Mouse (Mus musculus) urinary bladder, postnatal 10 days (tissue): ENCODE measurements around the gene Rnf215.
"Not testable (repeated sequence)": the region's sequence is repeated elsewhere in the genome, so short reads cannot be mapped to it uniquely, and the experiment has no call there.

Experiments
- DNase-seq: peaks from one replicate; pipeline ENCODE4 v3.0.0; 2022; ENCODE audit warnings: low spot score

Gene Rnf215

GRCm38 (mm10) chr11:4134986-4135935, at the start of gene Rnf215:
TSS of gene Rnf215 (plus strand) at chr11:4135202.
- peak; percentile 73 for DNase-seq

GRCm38 (mm10) chr11:4086246-4086645, 48.8 kb upstream of the Rnf215 start:
- DNase-seq = no peak

DNA sequence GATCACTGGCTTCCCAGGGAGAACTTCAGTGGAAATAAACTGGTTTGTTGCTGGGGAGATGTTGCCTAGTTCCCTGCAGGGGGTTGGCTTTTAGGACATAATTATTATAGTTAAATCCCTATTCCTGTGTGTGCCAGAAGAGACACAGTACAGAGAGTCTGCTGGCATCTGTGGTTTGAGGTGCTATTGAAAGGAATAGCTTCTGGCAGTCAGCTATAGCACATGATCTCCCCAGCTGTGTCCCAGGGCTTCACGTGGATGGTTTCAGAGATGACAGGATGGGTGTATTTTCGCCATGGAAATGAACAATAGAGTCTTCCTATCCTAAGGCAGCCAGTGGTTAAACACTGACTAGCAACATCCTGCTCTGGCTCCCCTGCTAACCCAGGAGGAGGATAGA, 47.7 kb upstream of the Rnf215 start:
- no peak for DNase-seq

GRCm38 (mm10) chr11:4093459-4094377, 41.3 kb upstream of the Rnf215 start:
- no peak for DNase-seq

GRCm38 (mm10) chr11:4094378-4095170, 40.4 kb upstream of the Rnf215 start:
- no peak for DNase-seq

DNA sequence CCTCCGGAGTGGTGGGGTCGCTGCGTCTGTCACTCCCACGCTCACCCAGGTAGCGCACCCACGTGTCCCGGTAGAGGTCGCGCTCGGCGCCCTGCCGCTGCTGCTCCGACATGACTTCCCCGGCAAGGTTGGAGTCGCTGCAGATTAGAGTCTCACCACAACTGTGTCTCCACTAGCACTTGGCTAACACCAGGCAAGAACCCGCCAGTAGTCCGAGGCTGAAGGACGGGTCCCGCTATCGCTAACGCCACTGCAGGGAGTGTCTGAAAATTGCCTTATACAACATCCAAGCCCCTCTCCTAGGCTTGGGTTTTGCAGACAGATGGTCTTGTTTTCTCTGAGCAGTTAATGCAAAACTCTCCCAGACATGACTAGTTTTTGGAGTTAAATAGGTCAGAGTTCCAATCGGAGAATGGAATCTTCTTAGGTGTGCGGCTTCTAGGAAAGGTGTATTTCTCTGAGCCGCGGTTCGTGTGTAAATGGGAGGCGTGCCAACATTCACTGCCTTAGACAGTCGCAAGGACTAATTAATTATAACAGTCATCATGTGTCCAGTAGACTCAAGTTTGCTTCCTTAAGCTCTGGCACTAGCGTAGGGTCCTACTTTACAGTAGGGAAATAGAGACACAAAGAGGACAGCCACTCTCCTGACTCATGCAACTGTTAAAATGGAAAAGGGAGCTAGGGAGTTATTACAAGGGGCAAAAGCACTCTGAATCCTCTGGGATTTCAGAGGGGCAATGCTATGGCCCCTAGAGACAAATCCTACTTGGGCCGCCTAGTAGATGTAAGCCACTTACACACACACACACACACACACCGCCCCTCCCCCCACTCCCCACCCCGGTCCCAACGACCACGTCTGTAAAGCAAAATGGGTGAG, 39.6 kb upstream of the Rnf215 start, which contains the start of gene Mtfp1:
Gene Mtfp1, minus strand, starts transcription at position 275 of the 883 bp plus-strand sequence.
- no peak for DNase-seq

- peak; percentile 87 for DNase-seq
Measured at GRCm38 (mm10) chr11:4096054-4096984, 38.7 kb upstream of the Rnf215 start.

DNA sequence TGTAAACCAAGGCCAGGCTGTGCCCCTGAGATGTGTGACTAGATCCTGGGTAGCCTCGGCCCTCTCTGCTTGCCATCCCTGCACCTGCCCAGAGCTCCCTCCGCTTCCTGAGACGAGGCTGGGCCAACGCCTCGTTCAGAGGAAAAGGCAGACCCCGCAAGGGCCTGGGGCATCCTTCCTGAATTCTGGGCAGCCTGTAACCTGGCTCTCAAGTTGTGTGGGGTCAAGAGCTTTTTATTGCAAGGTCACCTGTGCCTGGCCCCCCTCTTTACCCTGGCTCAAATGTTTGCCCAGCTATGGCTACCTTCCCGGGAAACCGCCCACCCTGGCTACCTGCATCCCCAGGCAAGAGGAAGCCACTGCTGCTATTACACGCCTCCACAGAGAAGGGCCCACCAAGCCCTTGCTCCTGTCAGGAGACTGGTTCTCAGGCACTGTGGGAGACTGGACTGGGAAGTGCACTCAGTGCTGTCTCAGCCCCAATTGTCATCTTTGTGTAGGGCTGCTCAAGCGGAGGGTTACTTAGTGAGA, 37.8 kb upstream of the Rnf215 start:
- no peak for DNase-seq

DNA sequence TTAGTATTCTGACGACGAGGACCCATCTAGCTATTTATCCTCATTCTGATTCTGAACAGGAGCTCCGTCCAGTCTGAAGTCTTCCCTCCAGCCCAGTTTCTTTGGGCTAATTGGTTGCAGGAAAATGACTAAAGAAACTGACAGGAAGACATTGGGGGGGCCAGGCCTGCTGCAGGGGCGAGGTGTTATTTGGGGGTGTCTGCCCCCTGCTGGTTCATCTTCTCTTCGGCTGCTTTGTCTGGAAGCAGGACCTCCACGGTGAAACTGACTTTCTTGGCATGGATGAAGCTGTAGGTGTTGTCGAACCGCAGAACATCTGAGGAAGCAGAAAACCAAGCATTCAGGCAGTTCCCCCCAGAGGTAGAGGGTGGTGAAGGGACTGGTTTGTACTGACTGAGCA, 36.9 kb upstream of the Rnf215 start:
- no peak for DNase-seq

DNA sequence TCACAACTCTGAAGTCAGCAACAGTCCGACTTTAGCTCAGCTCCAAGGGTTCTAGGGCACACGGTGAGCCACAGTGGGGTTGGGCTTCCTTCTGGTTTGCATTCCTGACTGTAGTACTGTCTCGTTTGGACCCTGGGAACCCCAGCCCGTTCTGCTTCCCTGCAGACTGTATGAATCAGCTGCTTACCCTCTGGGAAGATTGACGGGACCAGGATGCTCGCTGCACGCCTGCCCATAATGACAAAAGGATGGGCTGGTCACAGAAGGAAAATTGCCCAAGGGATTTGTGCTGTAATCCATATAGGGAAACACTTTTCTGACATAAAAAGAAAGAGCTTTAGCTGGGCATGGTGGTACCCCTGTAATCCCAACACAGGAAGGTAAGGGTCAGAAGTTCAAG, 36.2 kb upstream of the Rnf215 start:
- DNase-seq = no peak

DNA sequence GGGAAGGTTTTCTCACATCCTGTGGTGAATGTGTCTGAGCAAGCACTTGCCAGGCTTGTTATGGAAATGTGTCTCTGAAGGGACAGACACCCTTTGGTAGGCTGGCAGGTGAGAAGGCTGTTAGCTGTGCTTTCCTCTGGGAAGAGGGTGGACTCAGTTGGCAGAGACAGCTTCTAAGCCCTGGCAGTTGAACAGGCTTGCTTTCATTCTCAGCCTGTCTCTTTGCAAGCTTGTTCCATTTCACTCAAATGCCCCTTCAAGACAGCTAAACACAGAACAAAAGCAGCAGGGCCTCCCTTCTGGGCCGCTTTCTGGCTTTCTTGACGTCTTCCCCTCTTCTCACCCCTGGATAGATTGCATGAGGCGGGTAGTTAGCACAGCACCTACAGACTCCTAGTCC, 35.6 kb upstream of the Rnf215 start:
- no peak for DNase-seq

GRCm38 (mm10) chr11:4101851-4102250, 33.2 kb upstream of the Rnf215 start:
- DNase-seq = no peak

DNA sequence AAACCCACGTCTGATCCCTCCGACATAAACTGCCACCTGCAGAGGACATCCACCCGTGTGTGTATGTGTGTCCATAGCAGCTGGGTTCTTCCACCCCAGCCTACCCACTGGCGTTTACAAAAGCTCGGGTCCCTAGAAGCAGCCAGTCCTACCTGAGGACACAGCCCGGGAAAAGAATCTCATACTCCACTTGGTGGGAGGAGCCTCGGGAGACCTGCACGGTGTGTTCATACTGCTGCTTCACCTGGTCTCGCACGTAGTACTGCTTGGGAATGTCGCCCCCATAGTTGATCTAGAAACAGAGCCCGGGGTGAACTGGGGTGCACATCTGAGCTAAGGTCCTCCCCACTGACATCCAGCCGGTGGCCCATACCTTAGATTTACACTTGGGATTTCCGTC, 31.5 kb upstream of the Rnf215 start:
- DNase-seq = no peak

DNA sequence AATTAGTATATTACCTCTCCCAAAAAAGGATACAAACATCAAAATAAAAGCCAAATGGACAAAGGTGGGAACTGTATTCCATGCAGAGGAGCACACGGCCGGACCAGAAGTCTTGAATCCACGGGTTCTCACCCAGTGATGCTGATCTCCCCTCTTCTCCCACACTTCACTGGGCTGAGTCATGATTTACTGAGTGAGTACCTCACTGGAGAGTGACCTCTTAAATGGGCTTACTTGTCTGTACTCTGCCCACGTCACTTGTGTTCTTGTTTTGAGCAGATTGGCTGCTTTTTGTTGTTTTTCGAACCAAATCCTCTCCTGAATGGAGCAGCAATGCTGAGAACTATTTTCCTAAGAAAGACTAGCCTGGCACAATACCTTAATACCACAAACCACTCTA, 30.0 kb upstream of the Rnf215 start:
- no peak for DNase-seq

DNA sequence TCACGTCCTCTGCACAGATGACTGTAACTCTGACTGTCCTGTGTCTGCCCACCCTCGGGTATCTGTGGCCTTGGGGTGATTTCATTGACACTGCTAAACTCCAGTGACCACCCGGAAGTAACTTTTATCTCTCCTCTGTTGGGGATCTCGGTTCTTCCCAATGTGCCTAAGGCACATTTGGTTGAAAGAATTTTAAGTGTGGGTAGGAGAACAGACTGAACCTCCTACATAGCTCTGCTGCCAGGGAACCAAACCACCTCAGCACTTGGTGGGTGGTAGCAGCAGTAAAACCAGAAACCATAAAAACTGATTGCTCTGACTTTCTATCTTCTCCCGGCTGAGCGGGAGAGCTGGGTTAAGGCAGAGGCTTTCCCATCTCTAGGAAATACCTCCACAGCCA, 29.6 kb upstream of the Rnf215 start:
- no peak for DNase-seq

- DNase-seq = not testable (repeated sequence)
Measured at GRCm38 (mm10) chr11:4107901-4108300, 27.1 kb upstream of the Rnf215 start.

DNA sequence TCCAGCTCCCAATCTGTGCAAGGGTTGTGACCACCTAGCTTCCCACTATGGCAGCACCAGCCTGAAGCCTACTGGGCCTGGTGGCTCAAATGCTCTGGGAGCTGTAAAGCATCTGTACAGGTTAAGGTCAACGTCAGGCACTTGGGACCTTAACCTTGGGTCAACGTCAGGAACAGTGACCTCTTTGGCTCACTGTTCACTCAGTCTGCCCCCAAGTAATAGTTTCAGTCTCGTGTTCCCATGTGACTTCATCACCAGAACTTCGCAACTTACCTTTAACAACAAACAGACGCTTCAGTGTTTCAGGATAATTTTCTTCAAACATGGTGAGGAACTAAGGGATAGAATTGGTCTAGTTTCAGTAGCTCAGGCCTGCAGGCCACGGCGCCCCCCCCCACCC, 26.3 kb upstream of the Rnf215 start:
- no peak for DNase-seq

GRCm38 (mm10) chr11:4112033-4112432, 23.0 kb upstream of the Rnf215 start:
- DNase-seq = no peak

- DNase-seq = no peak
Measured at GRCm38 (mm10) chr11:4112861-4113260, 22.1 kb upstream of the Rnf215 start.
